Mouse (Mus musculus) intestine, embryonic 14.5 days (tissue): Measurements from ENCODE around the gene Sipa1l3. TPM values are rescaled to one million over a fixed set of nuclear protein-coding genes. Genes with fewer than 3 reads are reported as not detected.

ENCODE experiments used
- ATAC-seq: fragments of 200-750 bp; cut with Nextera tagmentation; replicated peaks from 2 replicates; pipeline ENCODE4 v1.8.0; 2017; ENCODE audit warnings: low read depth, moderate number of reproducible peaks, moderate TSS enrichment, moderate library complexity; ENCODE audit not compliant: low FRiP score, low TSS enrichment
- DNase-seq: peaks from one replicate; pipeline ENCODE4 v3.0.0-alpha.2; 2018; ENCODE audit warnings: low spot score
- H3K27ac ChIP-seq: fragments of 300-500 bp; sonication (generic); 2 replicates; pipeline ENCODE4 v1.5.1; 2014; ENCODE audit warnings: low read depth, mild to moderate bottlenecking, control low read depth
- H3K27me3 ChIP-seq: fragments of 300-500 bp; sonication (generic); replicated peaks from 2 replicates; pipeline ENCODE4 v1.6.1; 2014; ENCODE audit warnings: low read length, control low read depth; ENCODE audit not compliant: control insufficient read depth, insufficient read depth
- H3K36me3 ChIP-seq: fragments of 300-500 bp; sonication (generic); 2 replicates; pipeline ENCODE4 v1.6.1; 2014; ENCODE audit warnings: low read length, control low read depth; ENCODE audit not compliant: control insufficient read depth, insufficient read depth
- H3K4me1 ChIP-seq: fragments of 300-500 bp; sonication (generic); replicated peaks from 2 replicates; pipeline ENCODE4 v1.6.1; 2014; ENCODE audit warnings: low read length, control low read depth, mixed read lengths; ENCODE audit not compliant: control insufficient read depth, insufficient read depth
- H3K4me2 ChIP-seq: fragments of 300-500 bp; sonication (generic); 2 replicates; pipeline ENCODE4 v1.6.1; 2014; ENCODE audit warnings: low read length
- H3K4me3 ChIP-seq: fragments of 300-500 bp; sonication (generic); 2 replicates; pipeline ENCODE4 v1.5.1; 2014; ENCODE audit warnings: low read depth, low read length, control low read depth, mixed read lengths
- H3K9ac ChIP-seq: fragments of 300-500 bp; sonication (generic); 2 replicates; pipeline ENCODE4 v1.6.1; 2014; ENCODE audit warnings: mild to moderate bottlenecking, low read length
- H3K9me3 ChIP-seq: fragments of 300-500 bp; sonication (generic); 2 replicates; pipeline ENCODE4 v1.6.1; 2016; ENCODE audit warnings: low read length, control low read depth; ENCODE audit not compliant: control insufficient read depth
- WGBS: fragments of 180-500 bp; shearing (Covaris S2); extraction: QIAGEN DNeasy Blood & Tissue Kit; methylation state at CpG from one replicate; pipeline ENCODE4 v1.1.7; 2014; 5-methylcytosine and 5-hydroxymethylcytosine counted together
- polyA plus RNA-seq: library from polyadenylated mRNA; unstranded; fragments of >200 nt; fragmentation: Nextera tagmentation; extraction: Ambion mirVana; gene quantifications from 2 replicates; pipeline ENCODE4 v1.2.1, GENCODE M21; 2014

Gene Sipa1l3
- polyA plus RNA-seq, 1 experiment from 2014 or later = 22.5 TPM

DNA sequence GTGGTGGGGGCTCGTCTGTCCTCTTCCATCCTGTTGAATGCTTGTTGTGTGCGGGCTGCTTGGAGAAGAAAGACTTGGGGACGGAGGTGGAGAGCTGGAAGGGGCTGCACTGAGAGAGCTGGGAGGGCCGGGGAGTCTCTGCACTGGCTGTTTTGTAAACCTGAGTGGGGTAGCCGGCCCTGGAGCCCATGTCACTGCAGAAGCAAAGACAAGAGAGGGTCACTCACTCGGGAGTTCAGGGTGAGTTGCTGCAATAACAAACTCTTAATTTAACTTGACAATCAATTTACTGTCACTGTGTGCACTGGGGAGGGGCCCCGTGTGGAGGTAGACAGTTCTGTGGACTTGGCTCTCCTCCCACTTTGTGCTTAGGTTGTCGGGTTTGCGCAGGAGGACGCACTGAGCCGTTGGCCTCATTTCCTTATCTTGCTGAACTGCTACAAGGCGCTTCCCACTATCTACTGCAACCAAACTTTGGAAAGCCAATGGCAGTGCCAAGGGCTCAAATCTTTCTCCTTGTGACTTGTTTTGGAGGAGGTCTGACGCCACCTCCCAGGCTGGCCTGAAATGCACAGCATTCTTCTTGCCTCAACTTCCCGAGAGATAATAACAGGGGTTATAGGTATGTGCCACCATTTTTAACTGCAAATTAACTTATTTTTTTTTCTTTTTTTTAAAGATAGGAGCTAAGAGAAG lies 179.3 kb downstream of the Sipa1l3 start:
- no peak overlapping the region for H3K27ac ChIP-seq
- WGBS = 50% methylated on average over 14 of the region's 14 CpGs
- no peak overlapping the region for H3K9ac ChIP-seq
- no peak overlapping the region for H3K4me3 ChIP-seq
- H3K27me3 ChIP-seq = no peaks in the 10 kb centered on the region
- H3K4me1 ChIP-seq = no peaks in the 10 kb centered on the region
- H3K36me3 ChIP-seq = peaks cover 29% of the 10 kb centered on the region
- DNase-seq (no peak), ATAC-seq (no peak)
- no peak overlapping the region for H3K4me2 ChIP-seq
- H3K9me3 ChIP-seq = no peaks in the 10 kb centered on the region

DNA sequence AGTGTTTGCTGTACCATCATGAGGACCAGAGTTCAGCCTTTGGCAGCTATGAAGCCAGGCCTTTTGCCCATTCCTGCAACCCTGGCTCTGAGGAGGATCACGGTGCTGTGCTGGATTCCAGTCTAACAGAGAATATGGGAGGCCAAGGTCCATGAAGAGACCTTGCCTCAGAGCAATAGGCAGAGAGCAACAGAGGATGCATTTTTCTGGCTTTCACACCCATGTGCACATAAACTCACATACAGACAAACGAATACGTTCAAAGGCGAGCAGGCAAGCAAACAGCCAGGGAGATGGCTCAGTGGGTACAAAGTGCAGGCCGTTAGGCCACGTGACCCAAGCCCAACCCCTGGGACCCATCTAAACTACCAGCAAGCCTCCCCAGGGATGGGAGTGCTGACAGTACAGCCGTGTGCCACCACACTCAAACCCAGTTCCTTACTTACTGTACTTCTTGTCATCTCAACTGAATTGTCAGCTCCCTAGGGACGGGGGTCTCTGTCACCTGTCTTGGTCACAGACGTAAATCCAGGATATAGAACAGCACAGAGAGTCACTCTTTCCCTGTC lies 180.0 kb downstream of the Sipa1l3 start:
- peaks cover 29% of the 10 kb centered on the region for H3K36me3 ChIP-seq
- no peak overlapping the region for H3K4me3 ChIP-seq
- H3K27ac ChIP-seq = no peak overlapping the region
- no peak overlapping the region for H3K4me2 ChIP-seq
- H3K9ac ChIP-seq = no peak overlapping the region
- no peaks in the 10 kb centered on the region for H3K27me3 ChIP-seq
- no peaks in the 10 kb centered on the region for H3K4me1 ChIP-seq
- DNase-seq (no peak), ATAC-seq (no peak; the same call in 1 of the 2 replicates)
- WGBS = 75% methylated on average over 9 of the region's 9 CpGs
- no peaks in the 10 kb centered on the region for H3K9me3 ChIP-seq

DNA sequence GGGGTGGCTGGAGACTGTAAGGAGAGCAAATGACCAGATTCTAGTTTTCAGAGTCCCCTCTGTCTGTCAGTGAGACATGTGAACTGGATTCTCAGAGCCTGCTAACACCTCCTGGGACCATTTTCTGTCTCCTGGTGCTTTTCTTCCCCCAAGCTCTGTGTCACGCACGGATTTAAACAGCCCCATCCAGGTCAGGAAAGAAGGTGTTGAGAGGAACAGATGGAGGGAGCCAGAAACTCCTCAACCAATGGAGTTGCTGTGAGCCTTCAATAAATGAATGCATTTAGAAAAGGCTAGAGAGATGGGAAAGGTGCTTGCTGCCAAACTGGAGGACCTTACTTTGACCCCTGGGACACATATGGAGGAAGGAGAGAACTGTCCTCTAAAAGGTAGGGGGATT lies 180.7 kb downstream of the Sipa1l3 start:
- no peaks in the 10 kb centered on the region for H3K9me3 ChIP-seq
- H3K4me3 ChIP-seq = no peak overlapping the region
- 94% methylated on average over 2 of the region's 2 CpGs for WGBS
- H3K9ac ChIP-seq = no peak overlapping the region
- H3K27ac ChIP-seq = no peak overlapping the region
- H3K27me3 ChIP-seq = no peaks in the 10 kb centered on the region
- no peaks in the 10 kb centered on the region for H3K4me1 ChIP-seq
- ATAC-seq (no peak), DNase-seq (no peak)
- peaks cover 29% of the 10 kb centered on the region for H3K36me3 ChIP-seq
- H3K4me2 ChIP-seq = no peak overlapping the region

- Histone ChIP-seq H3K9ac (no peak overlapping the region), H3K4me1 (no peaks in the 10 kb centered on the region), H3K27ac (no peak overlapping the region), H3K9me3 (no peaks in the 10 kb centered on the region), H3K36me3 (peaks cover 36% of the 10 kb centered on the region), H3K27me3 (no peaks in the 10 kb centered on the region), H3K4me2 (no peak overlapping the region), H3K4me3 (no peak overlapping the region)
- WGBS = 75% methylated on average over 9 of the region's 9 CpGs
- no peak for DNase-seq
- ATAC-seq = no peak
These were observed 181.6 kb downstream of the Sipa1l3 start for GRCm38 (mm10) chr7:29336795-29337319.

DNA sequence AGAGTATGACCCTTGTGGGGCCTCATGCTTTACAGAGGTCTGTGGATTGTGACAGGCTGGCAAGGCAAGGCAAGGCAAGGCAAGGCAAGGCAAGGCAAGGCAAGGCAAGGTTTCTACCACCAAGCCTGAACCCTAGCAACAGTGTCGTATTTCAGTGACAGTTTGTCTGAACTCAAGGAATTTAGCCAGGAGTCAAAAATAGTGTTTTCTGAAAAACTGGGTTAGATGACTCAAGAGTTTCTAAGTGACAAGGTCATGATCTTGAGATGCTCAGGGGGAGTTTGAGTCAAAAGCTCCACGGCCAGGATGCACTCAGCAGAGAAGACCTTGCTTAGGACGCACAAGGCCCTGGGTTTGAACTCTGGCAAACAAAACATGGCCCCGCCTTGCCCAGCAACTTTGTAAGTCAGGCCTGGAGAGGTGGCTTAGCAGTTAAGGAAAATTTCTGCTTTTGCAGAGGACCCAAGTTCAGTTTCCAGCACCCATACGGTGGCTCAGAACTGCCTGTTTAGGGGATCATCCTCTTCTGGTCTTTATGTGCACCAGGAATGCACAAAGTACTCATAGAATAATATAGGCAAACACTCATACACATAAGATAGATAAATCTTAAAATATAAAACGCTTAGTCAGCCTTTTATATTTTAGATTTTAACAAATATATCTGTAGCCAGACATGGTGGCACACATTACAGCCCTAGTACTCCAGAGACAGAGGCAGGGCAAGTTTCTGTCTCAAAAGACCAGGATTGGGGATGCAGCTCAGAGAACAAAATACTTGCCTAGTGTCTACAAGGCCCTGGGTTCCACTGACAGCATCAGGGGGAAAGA lies 182.4 kb downstream of the Sipa1l3 start:
- H3K27me3 ChIP-seq = no peaks in the 10 kb centered on the region
- no peak overlapping the region for H3K4me2 ChIP-seq
- DNase-seq = no peak
- no peak overlapping the region for H3K9ac ChIP-seq
- H3K9me3 ChIP-seq = no peaks in the 10 kb centered on the region
- H3K36me3 ChIP-seq = peaks cover 44% of the 10 kb centered on the region
- H3K27ac ChIP-seq = no peak overlapping the region
- ATAC-seq = no peak
- no peaks in the 10 kb centered on the region for H3K4me1 ChIP-seq
- 84% methylated on average over 6 of the region's 6 CpGs for WGBS
- no peak overlapping the region for H3K4me3 ChIP-seq

GRCm38 (mm10) chr7:29335276-29335675 lies 183.2 kb downstream of the Sipa1l3 start:
- Histone ChIP-seq H3K4me3 (no peak overlapping the region), H3K27me3 (no peaks in the 10 kb centered on the region), H3K4me2 (no peak overlapping the region), H3K9me3 (no peaks in the 10 kb centered on the region), H3K4me1 (no peaks in the 10 kb centered on the region), H3K9ac (no peak overlapping the region), H3K27ac (no peak overlapping the region), H3K36me3 (peaks cover 48% of the 10 kb centered on the region)
- no peak for DNase-seq
- ATAC-seq = no peak

DNA sequence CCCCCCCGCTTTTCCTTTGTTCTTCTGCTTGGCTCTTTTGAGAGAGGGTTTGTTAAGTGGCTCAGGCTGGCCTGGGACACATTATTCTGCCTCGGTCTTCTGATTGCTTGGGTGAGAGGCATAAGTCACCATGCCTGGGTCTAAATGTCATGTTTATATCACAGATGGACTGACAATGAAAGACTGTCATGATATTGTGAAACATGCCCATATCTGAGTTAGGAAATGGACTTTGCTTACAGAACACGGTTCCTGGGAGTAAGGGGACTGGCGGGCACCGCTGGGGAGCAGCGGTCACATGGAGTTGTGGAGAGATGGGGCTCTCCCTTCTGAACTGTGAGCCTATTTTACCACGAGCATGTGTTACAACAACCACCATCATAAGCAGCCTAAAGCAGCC lies 184.3 kb downstream of the Sipa1l3 start:
- H3K4me3 ChIP-seq = no peak overlapping the region
- H3K4me1 ChIP-seq = no peaks in the 10 kb centered on the region
- H3K9me3 ChIP-seq = no peaks in the 10 kb centered on the region
- no peaks in the 10 kb centered on the region for H3K27me3 ChIP-seq
- no peak overlapping the region for H3K4me2 ChIP-seq
- no peak overlapping the region for H3K27ac ChIP-seq
- WGBS = 71% methylated on average over 7 of the region's 7 CpGs
- ATAC-seq (no peak), DNase-seq (no peak)
- H3K9ac ChIP-seq = no peak overlapping the region
- peaks cover 52% of the 10 kb centered on the region for H3K36me3 ChIP-seq

- H3K4me1 ChIP-seq = no peaks in the 10 kb centered on the region
- H3K4me2 ChIP-seq = no peak overlapping the region
- H3K36me3 ChIP-seq = peaks cover 63% of the 10 kb centered on the region
- no peak overlapping the region for H3K4me3 ChIP-seq
- ATAC-seq (no peak), DNase-seq (no peak)
- no peaks in the 10 kb centered on the region for H3K27me3 ChIP-seq
- no peaks in the 10 kb centered on the region for H3K9me3 ChIP-seq
- H3K9ac ChIP-seq = no peak overlapping the region
- H3K27ac ChIP-seq = no peak overlapping the region
- 94% methylated on average over 16 of the region's 16 CpGs for WGBS
These were observed 189.5 kb downstream of the Sipa1l3 start for GRCm38 (mm10) chr7:29328984-29329383.
